Mouse (Mus musculus) kidney, embryonic 16.5 days (tissue): Measurements from ENCODE around the gene Foxo3. TPM values are rescaled to one million over a fixed set of nuclear protein-coding genes. Genes with fewer than 3 reads are reported as not detected.
A peak's percentile ranks its signal among the peaks of the same experiment; 100 is the strongest.

Experiments used
- ATAC-seq: fragments of 200-750 bp; cut with Nextera tagmentation; 2 replicates; pipeline ENCODE4 v1.8.0; 2017; ENCODE audit warnings: moderate TSS enrichment; ENCODE audit not compliant: low FRiP score, low TSS enrichment
- H3K27ac ChIP-seq: fragments of 300-500 bp; sonication (generic); 2 replicates; pipeline ENCODE4 v1.5.1; 2014; ENCODE audit warnings: low read length
- H3K27me3 ChIP-seq: fragments of 300-500 bp; sonication (generic); 2 replicates; pipeline ENCODE4 v1.6.1; 2014; ENCODE audit warnings: low read length, control low read depth, mixed read lengths; ENCODE audit not compliant: insufficient read depth
- H3K36me3 ChIP-seq: fragments of 300-500 bp; sonication (generic); 2 replicates; pipeline ENCODE4 v1.6.1; 2014; ENCODE audit warnings: low read length, control low read depth, mixed read lengths; ENCODE audit not compliant: insufficient read depth
- H3K4me1 ChIP-seq: fragments of 300-500 bp; sonication (generic); 2 replicates; pipeline ENCODE4 v1.6.1; 2014; ENCODE audit warnings: low read length, control low read depth, mixed read lengths; ENCODE audit not compliant: insufficient read depth
- H3K4me2 ChIP-seq: fragments of 300-500 bp; sonication (generic); replicated peaks from 2 replicates; pipeline ENCODE4 v1.6.1; 2014; ENCODE audit warnings: low read depth, low read length
- H3K4me3 ChIP-seq: fragments of 300-500 bp; sonication (generic); 2 replicates; pipeline ENCODE4 v1.5.1; 2014; ENCODE audit warnings: mild to moderate bottlenecking, low read length
- H3K9ac ChIP-seq: fragments of 300-500 bp; sonication (generic); replicated peaks from 2 replicates; pipeline ENCODE4 v1.6.1; 2014; ENCODE audit warnings: low read length
- H3K9me3 ChIP-seq: fragments of 300-500 bp; sonication (generic); 2 replicates; pipeline ENCODE4 v1.6.1; 2016; ENCODE audit warnings: low read length, control low read depth
- WGBS: fragments of 180-500 bp; shearing (Covaris S2); extraction: QIAGEN DNeasy Blood & Tissue Kit; methylation state at CpG from one replicate; pipeline ENCODE4 v1.1.7; 2014; 5-methylcytosine and 5-hydroxymethylcytosine counted together
- polyA plus RNA-seq: library from polyadenylated mRNA; unstranded; fragments of >200 nt; fragmentation: Nextera tagmentation; extraction: Ambion mirVana; gene quantifications from 2 replicates; pipeline ENCODE4 v1.2.1, GENCODE M21; 2015

The Foxo3 gene
- polyA plus RNA-seq, 1 experiment from 2014 or later, result 5.9 TPM

- 93% methylated on average over 7 of the region's 7 CpGs for WGBS
- no peaks in the 10 kb centered on the region for H3K9me3 ChIP-seq
- no peak overlapping the region for H3K4me3 ChIP-seq
- H3K27me3 ChIP-seq, result no peaks in the 10 kb centered on the region
- no peaks in the 10 kb centered on the region for H3K4me1 ChIP-seq
- no peak overlapping the region for H3K9ac ChIP-seq
- no peak overlapping the region for H3K4me2 ChIP-seq
- 0 out of 2 replicates have a peak, but pooled peaks cover 3% of the 10 kb centered on the region for H3K36me3 ChIP-seq
- no peak for ATAC-seq
- H3K27ac ChIP-seq, result no peak overlapping the region
Observed at GRCm38 (mm10) chr10:42257985-42258384, 18.6 kb downstream of the Foxo3 start.

- no peaks in the 10 kb centered on the region for H3K27me3 ChIP-seq
- 91% methylated on average over 5 of the region's 5 CpGs for WGBS
Observed at GRCm38 (mm10) chr10:42254788-42255187, 21.8 kb downstream of the Foxo3 start.

GRCm38 (mm10) chr10:42251749-42252323, 24.7 kb downstream of the Foxo3 start:
- no peak overlapping the region for H3K4me3 ChIP-seq
- H3K27ac ChIP-seq, result no peak overlapping the region
- no peak for ATAC-seq
- H3K36me3 ChIP-seq, result no peaks in the 10 kb centered on the region
- WGBS, result 36% methylated on average over 8 of the region's 8 CpGs
- H3K4me2 ChIP-seq, result no peak overlapping the region
- H3K9me3 ChIP-seq, result no peaks in the 10 kb centered on the region
- H3K4me1 ChIP-seq, result peaks cover 53% of the 10 kb centered on the region
- H3K9ac ChIP-seq, result 0 out of 2 replicates have a peak overlapping the region, but pooled peaks have one; percentile 29
- no peaks in the 10 kb centered on the region for H3K27me3 ChIP-seq

More at GRCm38 (mm10) chr10:42254788-42255187, 21.8 kb downstream of the Foxo3 start:
- Histone ChIP-seq H3K4me1 (peaks cover 25% of the 10 kb centered on the region), H3K9me3 (no peaks in the 10 kb centered on the region), H3K4me2 (no peak overlapping the region), H3K27ac (no peak overlapping the region), H3K36me3 (0 out of 2 replicates have a peak, but pooled peaks cover 3% of the 10 kb centered on the region), H3K9ac (no peak overlapping the region), H3K4me3 (no peak overlapping the region)
- no peak for ATAC-seq

- Histone ChIP-seq H3K4me3 (no peak overlapping the region), H3K4me2 (no peak overlapping the region), H3K27ac (peak overlapping the region; percentile 36), H3K36me3 (no peaks in the 10 kb centered on the region), H3K9me3 (no peaks in the 10 kb centered on the region), H3K4me1 (peaks cover 53% of the 10 kb centered on the region), H3K27me3 (no peaks in the 10 kb centered on the region), H3K9ac (peak overlapping the region; percentile 29; the same call in 1 of the 2 replicates)
- peak; percentile 68; the same call in 1 of the 2 replicates for ATAC-seq
- 49% methylated on average over 7 of the region's 7 CpGs for WGBS
Observed at GRCm38 (mm10) chr10:42251203-42251602, 25.4 kb downstream of the Foxo3 start.

- H3K4me1 ChIP-seq, result peaks cover 59% of the 10 kb centered on the region
- WGBS, result 56% methylated on average over 2 of the region's 2 CpGs
- ATAC-seq, result no peak
Observed at GRCm38 (mm10) chr10:42249965-42250364, 26.6 kb downstream of the Foxo3 start.

GRCm38 (mm10) chr10:42248644-42249043, 27.9 kb downstream of the Foxo3 start:
- 0 out of 2 replicates have a peak overlapping the region, but pooled peaks have one; percentile 7 for H3K27ac ChIP-seq
- H3K4me2 ChIP-seq, result no peak overlapping the region
- H3K36me3 ChIP-seq, result no peaks in the 10 kb centered on the region
- no peak overlapping the region for H3K9ac ChIP-seq
- no peaks in the 10 kb centered on the region for H3K27me3 ChIP-seq
- peaks cover 61% of the 10 kb centered on the region for H3K4me1 ChIP-seq
- H3K9me3 ChIP-seq, result no peaks in the 10 kb centered on the region
- 68% methylated on average over 5 of the region's 5 CpGs for WGBS
- H3K4me3 ChIP-seq, result no peak overlapping the region
- no peak for ATAC-seq

More at GRCm38 (mm10) chr10:42249965-42250364, 26.6 kb downstream of the Foxo3 start:
- H3K27ac ChIP-seq, result no peak overlapping the region
- no peaks in the 10 kb centered on the region for H3K36me3 ChIP-seq
- no peaks in the 10 kb centered on the region for H3K9me3 ChIP-seq
- H3K9ac ChIP-seq, result no peak overlapping the region
- H3K4me2 ChIP-seq, result no peak overlapping the region
- no peak overlapping the region for H3K4me3 ChIP-seq
- no peaks in the 10 kb centered on the region for H3K27me3 ChIP-seq

GRCm38 (mm10) chr10:42248156-42248555, 28.4 kb downstream of the Foxo3 start:
- H3K4me2 ChIP-seq, result no peak overlapping the region
- 54% methylated on average over 4 of the region's 4 CpGs for WGBS
- H3K9ac ChIP-seq, result no peak overlapping the region
- H3K27me3 ChIP-seq, result no peaks in the 10 kb centered on the region
- H3K4me1 ChIP-seq, result peaks cover 61% of the 10 kb centered on the region
- H3K36me3 ChIP-seq, result no peaks in the 10 kb centered on the region
- H3K9me3 ChIP-seq, result no peaks in the 10 kb centered on the region
- H3K27ac ChIP-seq, result 0 out of 2 replicates have a peak overlapping the region, but pooled peaks have one; percentile 7
- no peak for ATAC-seq
- H3K4me3 ChIP-seq, result no peak overlapping the region

- no peaks in the 10 kb centered on the region for H3K36me3 ChIP-seq
- H3K4me1 ChIP-seq, result peaks cover 61% of the 10 kb centered on the region
- H3K9me3 ChIP-seq, result no peaks in the 10 kb centered on the region
- no peak overlapping the region; the same call in 1 of the 2 replicates for H3K27ac ChIP-seq
- 50% methylated on average over 11 of the region's 11 CpGs for WGBS
- no peak overlapping the region for H3K4me2 ChIP-seq
- H3K27me3 ChIP-seq, result no peaks in the 10 kb centered on the region
- no peak for ATAC-seq
- no peak overlapping the region for H3K4me3 ChIP-seq
- H3K9ac ChIP-seq, result no peak overlapping the region
Observed at GRCm38 (mm10) chr10:42247125-42247816, 29.3 kb downstream of the Foxo3 start.

GRCm38 (mm10) chr10:42246483-42246882, 30.1 kb downstream of the Foxo3 start:
- H3K36me3 ChIP-seq, result no peaks in the 10 kb centered on the region
- peaks cover 53% of the 10 kb centered on the region for H3K4me1 ChIP-seq

GRCm38 (mm10) chr10:42245636-42246035, 30.9 kb downstream of the Foxo3 start:
- Histone ChIP-seq H3K36me3 (no peaks in the 10 kb centered on the region), H3K27me3 (no peaks in the 10 kb centered on the region), H3K27ac (no peak overlapping the region), H3K4me3 (no peak overlapping the region), H3K4me1 (peaks cover 45% of the 10 kb centered on the region), H3K9ac (no peak overlapping the region), H3K4me2 (no peak overlapping the region), H3K9me3 (no peaks in the 10 kb centered on the region)
- 92% methylated on average over 3 of the region's 3 CpGs for WGBS
- ATAC-seq, result no peak

More at GRCm38 (mm10) chr10:42246483-42246882, 30.1 kb downstream of the Foxo3 start:
- Histone ChIP-seq H3K4me3 (no peak overlapping the region), H3K9ac (no peak overlapping the region), H3K27me3 (no peaks in the 10 kb centered on the region), H3K27ac (no peak overlapping the region), H3K9me3 (no peaks in the 10 kb centered on the region), H3K4me2 (no peak overlapping the region)
- no peak for ATAC-seq
- 67% methylated on average over 3 of the region's 3 CpGs for WGBS
